Mouse (Mus musculus): ENCODE measurements around the gene Gm44502.
"Not testable (repeated sequence)": the region's sequence is repeated elsewhere in the genome, so short reads cannot be mapped to it uniquely, and the experiment has no call there.

Gm44502 gene

DNA sequence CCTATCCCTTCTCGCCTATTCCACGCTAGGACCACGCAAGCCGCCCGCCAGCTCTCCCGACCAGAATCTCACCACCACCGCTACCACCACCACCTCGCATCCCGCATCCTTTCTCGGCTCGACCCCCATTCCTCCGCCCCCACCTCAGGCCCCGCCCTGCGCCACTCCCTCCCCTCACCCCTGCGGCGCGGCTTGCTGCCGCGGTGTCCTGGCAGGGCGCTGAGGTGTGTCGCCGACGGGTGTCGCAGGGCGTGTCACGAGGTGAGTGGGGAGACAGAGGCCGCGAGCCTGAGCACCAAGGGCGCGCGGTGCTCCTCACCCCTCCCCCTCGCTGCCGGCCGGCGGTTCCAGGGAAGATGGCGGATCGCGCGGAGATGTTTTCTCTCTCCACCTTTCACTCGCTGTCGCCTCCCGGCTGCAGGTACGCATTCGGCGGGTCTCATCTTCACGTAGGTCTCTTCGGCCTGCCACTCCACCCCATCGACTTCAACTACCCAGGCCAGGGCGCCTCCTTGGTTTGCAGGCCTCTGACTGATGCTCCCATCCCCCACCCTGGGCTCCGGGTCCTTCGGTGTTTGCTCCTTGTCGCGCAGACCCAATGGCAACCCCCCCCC, 24.5 kb upstream of the Gm44502 start, which contains the start of gene Mapk8ip2:
Gene Mapk8ip2 (plus strand): TSS at position 49 of the 614 bp plus-strand sequence.
- no peak for DNase-seq (ENCODE audit: low spot score)

GRCm38 (mm10) chr15:89452906-89453864, 23.7 kb upstream of the Gm44502 start:
- DNase-seq (ENCODE audit: low spot score) = peak; percentile 60

- no peak for DNase-seq (ENCODE audit: low spot score)
These were observed 13.1 kb upstream of the Gm44502 start for GRCm38 (mm10) chr15:89442486-89443070.

DNA sequence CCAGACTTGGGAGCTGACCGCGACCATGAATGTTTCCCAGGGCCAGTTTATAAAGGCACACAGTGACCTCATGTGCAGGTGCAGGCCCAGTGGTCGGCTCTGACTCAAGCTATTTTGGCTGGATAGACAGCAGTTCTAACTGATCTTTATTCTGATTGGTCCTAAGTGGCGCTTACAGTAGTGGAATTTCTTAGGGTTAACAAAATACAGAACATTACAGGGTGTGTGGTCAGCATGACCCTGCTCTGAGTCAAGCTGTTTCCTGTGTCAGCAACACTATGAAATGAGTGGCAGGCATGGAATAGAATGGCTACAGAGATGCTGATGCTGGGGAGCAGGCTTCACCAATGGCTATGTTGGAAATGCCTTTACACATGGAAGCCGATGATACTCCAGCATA, 6.4 kb upstream of the Gm44502 start:
- DNase-seq (ENCODE audit: low spot score) = no peak

- no peak for DNase-seq (ENCODE audit: low spot score)
These were observed 4.6 kb upstream of the Gm44502 start for GRCm38 (mm10) chr15:89434136-89434535.

GRCm38 (mm10) chr15:89432946-89433345, 3.5 kb upstream of the Gm44502 start:
- DNase-seq (ENCODE audit: low spot score) = no peak

- no peak for DNase-seq (ENCODE audit: low spot score)
These were observed 2.3 kb upstream of the Gm44502 start for GRCm38 (mm10) chr15:89431806-89432205.

DNA sequence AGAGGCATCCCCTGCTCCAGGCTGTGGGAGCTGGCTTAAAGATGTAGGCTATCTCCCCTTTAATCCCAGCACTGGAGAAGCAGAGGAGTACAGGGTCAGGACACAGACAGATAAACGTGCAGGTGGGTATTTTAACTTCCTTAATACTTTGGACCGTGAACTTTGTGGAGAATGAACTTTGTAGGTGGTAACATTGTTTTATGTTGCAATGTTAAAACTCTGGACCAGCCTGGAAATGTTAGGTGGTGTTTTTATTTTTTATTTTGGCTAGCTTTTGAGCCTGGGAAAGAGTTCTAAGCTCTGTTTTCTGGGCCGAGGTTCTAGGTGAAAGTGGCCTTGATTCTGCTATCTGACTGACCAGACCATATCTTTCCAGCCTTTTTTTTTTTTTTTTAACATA, 1.8 kb upstream of the Gm44502 start:
- no peak for DNase-seq (ENCODE audit: low spot score)

GRCm38 (mm10) chr15:89430771-89431170, 1.3 kb upstream of the Gm44502 start:
- DNase-seq (ENCODE audit: low spot score) = not testable (repeated sequence)

DNA sequence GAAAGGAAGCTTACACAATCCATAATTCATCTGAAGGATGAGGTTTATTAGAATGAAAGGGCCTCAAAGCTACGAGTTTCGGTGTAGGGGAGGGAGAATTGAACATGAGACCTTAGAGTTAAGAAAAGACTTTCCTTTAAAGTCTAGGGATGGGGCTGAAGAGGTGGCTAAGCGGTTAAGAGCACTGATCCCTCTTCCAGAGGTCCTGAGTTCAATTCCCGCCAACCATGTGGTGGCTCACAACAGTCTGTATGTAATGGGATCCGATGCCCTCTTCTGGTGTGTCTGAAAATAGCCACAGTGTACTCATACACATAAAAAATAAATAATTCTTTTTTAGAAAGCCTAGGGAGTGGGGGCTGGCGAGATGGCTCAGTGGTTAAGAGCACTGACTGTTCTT, 845 bp upstream of the Gm44502 start:
- DNase-seq (ENCODE audit: low spot score) = no peak

GRCm38 (mm10) chr15:89428821-89429351, 610 bp downstream of the Gm44502 start:
- no peak for DNase-seq (ENCODE audit: low spot score)

GRCm38 (mm10) chr15:89428136-89428790, 1.2 kb downstream of the Gm44502 start:
- no peak for DNase-seq (ENCODE audit: low spot score)

- no peak for DNase-seq (ENCODE audit: low spot score)
These were observed 2.8 kb downstream of the Gm44502 start for GRCm38 (mm10) chr15:89426716-89427115.

GRCm38 (mm10) chr15:89425711-89426121, 3.8 kb downstream of the Gm44502 start, which contains the start of gene Cpt1b:
Cpt1b (minus strand) TSS chr15:89425863.
- no peak for DNase-seq (ENCODE audit: low spot score)

DNA sequence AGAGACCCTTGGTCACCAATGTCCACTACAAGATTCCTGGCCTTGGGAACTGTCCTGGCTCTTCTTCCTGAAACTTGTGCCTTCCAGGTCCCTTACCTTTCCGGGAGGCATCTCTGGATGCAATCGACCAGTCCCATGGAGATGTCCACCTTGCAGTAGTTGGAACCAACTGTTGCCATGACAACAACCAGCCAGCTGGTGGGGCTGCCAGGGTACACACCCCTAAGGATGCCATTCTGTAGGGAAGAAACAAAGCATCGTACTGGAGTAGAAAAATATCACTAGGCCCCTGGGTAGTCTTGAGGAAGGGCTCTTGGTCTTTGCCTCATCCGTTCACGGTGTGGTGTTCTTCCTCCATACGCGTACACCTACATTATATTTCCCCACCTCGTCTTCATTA, 4.9 kb downstream of the Gm44502 start:
- no peak for DNase-seq (ENCODE audit: low spot score)

GRCm38 (mm10) chr15:89421938-89422337, 7.6 kb downstream of the Gm44502 start:
- no peak for DNase-seq (ENCODE audit: low spot score)

DNA sequence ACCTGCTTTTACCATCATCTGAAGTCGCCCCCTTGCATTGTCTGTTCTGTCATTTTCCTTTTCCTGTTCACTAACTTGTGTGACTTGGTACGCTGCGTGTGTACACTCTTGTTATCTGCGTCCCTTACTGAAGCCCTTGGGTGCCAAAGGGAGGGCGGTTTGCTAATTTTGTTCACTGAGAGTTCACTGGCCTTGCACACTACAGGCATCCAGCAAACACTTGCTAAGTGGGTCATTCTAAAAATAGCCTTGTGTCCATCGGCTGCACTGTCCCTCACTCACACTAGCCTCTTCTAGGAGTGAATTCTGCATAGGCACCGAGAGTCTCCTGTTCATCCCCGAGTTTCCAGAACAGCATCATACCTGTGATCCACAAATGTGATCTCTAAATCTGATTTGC, 14.2 kb downstream of the Gm44502 start:
- no peak for DNase-seq (ENCODE audit: low spot score)

DNA sequence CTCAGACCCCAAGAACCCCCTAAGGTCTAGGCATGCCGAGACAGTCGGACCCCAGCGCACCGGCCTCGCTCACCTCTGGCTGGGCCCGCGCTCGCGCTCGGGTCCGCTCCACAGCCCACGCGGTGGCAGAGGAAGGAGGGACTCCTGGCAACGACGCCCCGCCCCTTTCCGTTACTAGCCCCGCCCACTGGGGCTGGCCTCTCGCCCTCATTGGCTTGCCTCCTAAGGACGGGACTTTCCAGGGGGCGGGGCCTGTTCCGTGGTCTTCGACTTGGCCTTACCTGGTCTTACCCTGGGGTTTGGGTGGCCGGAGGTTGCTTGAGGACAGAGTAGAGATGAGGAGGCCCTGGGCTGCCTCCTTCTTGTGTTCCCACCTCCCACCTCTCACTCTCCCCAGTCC, 19.4 kb downstream of the Gm44502 start, which contains the start of gene Syce3:
Gene Syce3 (minus strand): TSS at position 386 of the 400 bp plus-strand sequence.
- no peak for DNase-seq (ENCODE audit: low spot score)

GRCm38 (mm10) chr15:89406691-89407090, 22.8 kb downstream of the Gm44502 start:
- DNase-seq (ENCODE audit: low spot score) = no peak

GRCm38 (mm10) chr15:89404831-89405623, 24.5 kb downstream of the Gm44502 start:
- no peak for DNase-seq (ENCODE audit: low spot score)

- no peak for DNase-seq (ENCODE audit: low spot score)
These were observed 27.0 kb downstream of the Gm44502 start for GRCm38 (mm10) chr15:89402471-89402870.
